Mouse (Mus musculus): ENCODE data around the gene Nhej1. TPM values are rescaled to one million over a fixed set of nuclear protein-coding genes. Genes with fewer than 3 reads are reported as not detected.

Gene Nhej1
- polyA plus RNA-seq, 1 experiment from 2014 or later, result 10.9 TPM

DNA sequence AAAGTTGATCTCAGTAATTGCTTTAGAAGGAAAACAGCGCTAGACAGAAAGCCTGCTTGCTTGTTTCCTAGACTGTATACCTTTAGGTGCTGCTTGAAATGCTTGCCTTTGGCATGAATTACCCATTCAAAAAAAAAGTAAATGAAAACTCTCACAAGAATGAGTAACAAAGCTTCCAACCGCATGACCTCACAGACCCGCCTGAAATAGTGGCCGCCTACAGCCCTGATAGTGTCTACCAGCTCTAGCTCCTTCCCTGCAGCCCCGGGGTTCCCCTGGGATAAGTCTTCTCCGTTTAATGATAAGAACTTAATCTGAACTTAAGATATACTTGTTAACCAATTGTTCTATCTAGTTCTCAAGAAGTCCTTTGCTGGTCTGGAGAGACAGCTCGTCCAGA is 73.6 kb downstream of the Nhej1 start:
- WGBS, result 72% methylated on average over 7 of the region's 7 CpGs

DNA sequence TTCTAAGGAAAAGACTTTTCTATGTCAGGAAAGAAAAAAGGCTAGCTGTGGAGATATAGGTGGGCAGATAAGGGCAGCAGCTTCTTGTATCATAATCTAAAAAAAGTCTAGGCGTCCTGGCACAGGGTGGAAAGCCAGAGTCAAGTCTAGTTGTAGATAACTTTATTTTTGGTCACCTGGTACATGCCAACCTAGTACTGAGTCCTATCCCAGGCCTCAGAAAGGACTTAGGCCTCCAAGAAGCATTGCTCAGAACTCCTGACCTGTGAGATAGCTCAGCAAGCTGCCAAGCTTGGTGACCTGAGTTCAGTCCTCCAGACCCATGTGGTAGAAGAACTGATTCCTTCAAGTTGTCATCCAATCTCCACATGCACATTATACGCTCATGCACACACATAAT is 76.4 kb downstream of the Nhej1 start:
- Histone ChIP-seq H3K27me3 (no peaks in the 10 kb centered on the region), H3K27ac (no peak overlapping the region), H3K36me3 (no peaks in the 10 kb centered on the region), H3K9ac (no peak overlapping the region), H3K4me3 (no peak overlapping the region), H3K9me3 (no peaks in the 10 kb centered on the region), H3K4me1 (no peaks in the 10 kb centered on the region), H3K4me2 (no peak overlapping the region)
- 76% methylated on average over 2 of the region's 2 CpGs for WGBS
- no peak for ATAC-seq (ENCODE audit: insufficient number of reproducible peaks, low FRiP score, low TSS enrichment, low read depth)

More for the DNA sequence above, 73.6 kb downstream of the Nhej1 start:
- H3K36me3 ChIP-seq, result no peaks in the 10 kb centered on the region
- H3K4me3 ChIP-seq, result no peak overlapping the region
- no peaks in the 10 kb centered on the region for H3K27me3 ChIP-seq
- no peak for ATAC-seq (ENCODE audit: insufficient number of reproducible peaks, low FRiP score, low TSS enrichment, low read depth)
- no peak overlapping the region for H3K27ac ChIP-seq
- no peak overlapping the region for H3K4me2 ChIP-seq
- H3K9me3 ChIP-seq, result no peaks in the 10 kb centered on the region
- no peak overlapping the region for H3K9ac ChIP-seq
- no peaks in the 10 kb centered on the region for H3K4me1 ChIP-seq

GRCm38 (mm10) chr1:75048041-75048440 is 77.0 kb downstream of the Nhej1 start:
- no peak overlapping the region for H3K4me2 ChIP-seq
- no peak overlapping the region for H3K27ac ChIP-seq
- no peaks in the 10 kb centered on the region for H3K27me3 ChIP-seq
- no peak overlapping the region for H3K4me3 ChIP-seq
- WGBS, result 45% methylated on average over 4 of the region's 4 CpGs
- ATAC-seq (ENCODE audit: insufficient number of reproducible peaks, low FRiP score, low TSS enrichment, low read depth), result no peak
- H3K9me3 ChIP-seq, result no peaks in the 10 kb centered on the region
- H3K9ac ChIP-seq, result no peak overlapping the region
- no peaks in the 10 kb centered on the region for H3K36me3 ChIP-seq
- no peaks in the 10 kb centered on the region for H3K4me1 ChIP-seq

GRCm38 (mm10) chr1:75040429-75040828 is 84.6 kb downstream of the Nhej1 start:
- no peaks in the 10 kb centered on the region for H3K27me3 ChIP-seq
- ATAC-seq (ENCODE audit: insufficient number of reproducible peaks, low FRiP score, low TSS enrichment, low read depth), result no peak
- H3K4me1 ChIP-seq, result peaks cover 5% of the 10 kb centered on the region; the same call in 1 of the 2 replicates
- WGBS, result 25% methylated on average over 7 of the region's 7 CpGs
- H3K4me2 ChIP-seq, result no peak overlapping the region
- H3K36me3 ChIP-seq, result no peaks in the 10 kb centered on the region
- no peaks in the 10 kb centered on the region for H3K9me3 ChIP-seq
- H3K9ac ChIP-seq, result no peak overlapping the region
- H3K27ac ChIP-seq, result no peak overlapping the region
- no peak overlapping the region for H3K4me3 ChIP-seq

DNA sequence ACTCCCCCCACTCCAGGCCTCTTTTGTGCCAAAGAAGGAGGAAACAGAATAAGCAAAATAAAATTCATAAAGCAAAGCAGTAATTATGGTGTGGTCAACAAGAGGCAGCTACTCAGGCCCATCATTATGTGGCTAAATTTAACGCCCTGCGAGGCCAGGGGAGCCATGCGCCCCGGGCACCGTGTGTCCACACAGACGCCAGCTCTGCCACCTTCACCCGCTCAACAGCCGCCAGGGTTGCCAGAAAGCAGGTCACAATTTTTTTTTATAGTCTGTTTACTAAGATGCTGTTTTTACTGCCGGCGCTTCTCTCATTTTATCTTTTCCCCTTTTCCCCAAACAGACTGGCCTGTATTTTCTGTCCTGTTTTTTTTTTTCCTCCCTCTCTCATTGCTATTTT is 93.0 kb downstream of the Nhej1 start:
- no peak overlapping the region for H3K4me2 ChIP-seq
- H3K4me3 ChIP-seq, result no peak overlapping the region
- 0 out of 2 replicates have a peak, but pooled peaks cover 3% of the 10 kb centered on the region for H3K4me1 ChIP-seq
- ATAC-seq (ENCODE audit: insufficient number of reproducible peaks, low FRiP score, low TSS enrichment, low read depth), result no peak
- H3K27me3 ChIP-seq, result no peaks in the 10 kb centered on the region
- H3K36me3 ChIP-seq, result no peaks in the 10 kb centered on the region
- H3K9ac ChIP-seq, result no peak overlapping the region
- 64% methylated on average over 10 of the region's 10 CpGs for WGBS
- H3K9me3 ChIP-seq, result no peaks in the 10 kb centered on the region
- no peak overlapping the region for H3K27ac ChIP-seq

- 41% methylated on average over 2 of the region's 2 CpGs for WGBS
- Histone ChIP-seq H3K27ac (no peak overlapping the region), H3K36me3 (no peaks in the 10 kb centered on the region), H3K9ac (no peak overlapping the region), H3K27me3 (no peaks in the 10 kb centered on the region), H3K4me1 (0 out of 2 replicates have a peak, but pooled peaks cover 3% of the 10 kb centered on the region), H3K4me3 (no peak overlapping the region), H3K4me2 (no peak overlapping the region), H3K9me3 (no peaks in the 10 kb centered on the region)
- ATAC-seq (ENCODE audit: insufficient number of reproducible peaks, low FRiP score, low TSS enrichment, low read depth), result no peak
Measured at GRCm38 (mm10) chr1:75027061-75027779, 97.8 kb downstream of the Nhej1 start.

GRCm38 (mm10) chr1:75024419-75025199 is 100.4 kb downstream of the Nhej1 start:
- H3K4me2 ChIP-seq, result no peak overlapping the region
- H3K4me1 ChIP-seq, result no peaks in the 10 kb centered on the region
- H3K9me3 ChIP-seq, result no peaks in the 10 kb centered on the region
- no peak overlapping the region for H3K4me3 ChIP-seq
- H3K9ac ChIP-seq, result no peak overlapping the region
- no peak overlapping the region for H3K27ac ChIP-seq
- 77% methylated on average over 7 of the region's 7 CpGs for WGBS
- no peaks in the 10 kb centered on the region for H3K36me3 ChIP-seq
- ATAC-seq (ENCODE audit: insufficient number of reproducible peaks, low FRiP score, low TSS enrichment, low read depth), result no peak
- no peaks in the 10 kb centered on the region for H3K27me3 ChIP-seq

- Histone ChIP-seq H3K4me1 (no peaks in the 10 kb centered on the region), H3K27ac (no peak overlapping the region), H3K4me2 (no peak overlapping the region), H3K36me3 (no peaks in the 10 kb centered on the region), H3K27me3 (no peaks in the 10 kb centered on the region), H3K9me3 (no peaks in the 10 kb centered on the region), H3K4me3 (no peak overlapping the region), H3K9ac (no peak overlapping the region)
- 70% methylated on average over 5 of the region's 5 CpGs for WGBS
- no peak for ATAC-seq (ENCODE audit: insufficient number of reproducible peaks, low FRiP score, low TSS enrichment, low read depth)
Measured at GRCm38 (mm10) chr1:75022216-75022615, 102.8 kb downstream of the Nhej1 start.

DNA sequence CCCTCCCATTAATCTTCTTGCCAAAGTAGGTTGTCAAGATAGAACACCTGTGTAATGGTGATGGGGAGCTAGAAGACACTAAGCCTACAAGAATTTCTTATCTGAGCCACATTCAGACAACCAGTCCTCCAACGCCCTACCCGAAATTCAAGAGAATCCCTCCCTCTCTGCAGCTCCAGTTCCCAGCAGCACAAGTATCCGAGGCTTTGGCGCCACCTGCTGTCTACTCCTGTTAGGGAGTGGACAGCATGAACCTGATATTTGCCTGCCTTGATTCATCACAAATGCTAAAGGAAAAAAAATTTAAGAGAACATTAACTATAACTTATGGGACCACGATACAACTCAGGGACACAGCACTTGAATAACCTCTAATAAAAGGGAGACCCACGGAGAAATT is 108.2 kb downstream of the Nhej1 start:
- H3K4me3 ChIP-seq, result no peak overlapping the region
- H3K9me3 ChIP-seq, result no peaks in the 10 kb centered on the region
- H3K36me3 ChIP-seq, result no peaks in the 10 kb centered on the region
- no peak for ATAC-seq (ENCODE audit: insufficient number of reproducible peaks, low FRiP score, low TSS enrichment, low read depth)
- 0 out of 2 replicates have a peak overlapping the region, but pooled peaks have one; percentile 52 for H3K27ac ChIP-seq
- peaks cover 28% of the 10 kb centered on the region for H3K4me1 ChIP-seq
- H3K9ac ChIP-seq, result no peak overlapping the region
- no peak overlapping the region for H3K4me2 ChIP-seq
- no peaks in the 10 kb centered on the region for H3K27me3 ChIP-seq
- under 1% methylated on average over 6 of the region's 6 CpGs for WGBS

- WGBS, result 14% methylated on average over 13 of the region's 13 CpGs
- Histone ChIP-seq H3K27me3 (no peaks in the 10 kb centered on the region), H3K36me3 (no peaks in the 10 kb centered on the region), H3K9ac (no peak overlapping the region), H3K4me1 (peaks cover 28% of the 10 kb centered on the region), H3K4me2 (0 out of 2 replicates have a peak overlapping the region, but pooled peaks have one; percentile 10), H3K27ac (peak overlapping the region; percentile 52), H3K4me3 (no peak overlapping the region), H3K9me3 (no peaks in the 10 kb centered on the region)
- peak; percentile 76 for ATAC-seq (ENCODE audit: insufficient number of reproducible peaks, low FRiP score, low TSS enrichment, low read depth)
Measured at GRCm38 (mm10) chr1:75015551-75016265, 109.3 kb downstream of the Nhej1 start.

DNA sequence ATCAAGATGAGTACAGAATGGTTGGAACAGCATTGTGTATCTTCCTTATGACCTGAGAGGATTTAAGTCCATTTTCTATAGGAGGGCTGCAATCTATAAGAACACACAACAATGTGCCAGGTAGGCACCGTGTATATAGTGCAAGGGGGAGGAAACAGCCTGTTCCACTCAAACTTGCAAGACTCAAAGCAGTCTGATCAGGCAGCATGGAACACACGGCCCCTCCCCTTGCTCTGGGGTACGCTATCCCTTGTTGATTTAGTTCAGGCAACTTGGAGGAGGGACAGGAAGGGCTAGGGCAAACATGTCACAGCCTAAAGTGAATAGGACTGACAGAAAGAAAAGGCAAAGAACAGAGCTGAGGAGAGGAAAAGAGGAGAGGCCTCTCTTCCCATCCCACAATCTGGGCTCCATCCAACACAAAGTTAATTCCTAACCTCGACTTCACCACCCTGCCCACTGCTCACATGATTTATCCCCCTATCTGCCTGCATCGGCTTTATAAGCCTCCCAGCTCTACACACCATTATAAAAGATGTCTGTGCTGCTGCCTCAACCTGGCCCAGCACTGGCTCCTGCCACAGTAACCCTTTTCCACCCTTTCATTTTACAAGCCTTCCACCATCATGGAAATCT is 110.7 kb downstream of the Nhej1 start:
- H3K9ac ChIP-seq, result no peak overlapping the region
- H3K36me3 ChIP-seq, result no peaks in the 10 kb centered on the region
- no peaks in the 10 kb centered on the region for H3K9me3 ChIP-seq
- H3K27ac ChIP-seq, result no peak overlapping the region
- peaks cover 28% of the 10 kb centered on the region for H3K4me1 ChIP-seq
- 40% methylated on average over 5 of the region's 5 CpGs for WGBS
- no peak overlapping the region for H3K4me2 ChIP-seq
- ATAC-seq (ENCODE audit: insufficient number of reproducible peaks, low FRiP score, low TSS enrichment, low read depth), result no peak; the same call in 1 of the 2 replicates
- H3K4me3 ChIP-seq, result no peak overlapping the region
- no peaks in the 10 kb centered on the region for H3K27me3 ChIP-seq
